ENCODE assay signal across 21 mouse cellular contexts in genomic region chr3:65814881-65815280, GRCm38 (mm10).
A peak's percentile ranks its signal among the peaks of the same experiment; 100 is the strongest.
DNase-seq lines count a peak whose midpoint lies in the region; ATAC-seq and TF ChIP-seq lines count a peak whose summit lies in the region.
"Had no signal": no experiment of that assay in that cellular context is flagged by ENCODE, and none has a peak within 500 bp of the region (broad histone marks: within the 10 kb centered on the region; RNA-seq: fewer than 3 reads in every experiment).

No protein-coding gene starts in this region.

- H3K9me3 ChIP-seq in hindbrain, postnatal 0 days (ENCODE audit: low read length): no peaks in the 10 kb centered on the region
- no peaks in the 10 kb centered on the region for H3K9me3 ChIP-seq in hindbrain, embryonic 11.5 days (ENCODE audit: control insufficient read depth, low read length)
- H3K9me3 ChIP-seq in kidney, postnatal 0 days (replicated peaks; ENCODE audit: low read length): no peaks in the 10 kb centered on the region
- no peaks in the 10 kb centered on the region for H3K9me3 ChIP-seq in limb, embryonic 14.5 days (ENCODE audit: control insufficient read depth, low read length)
- H3K9me3 ChIP-seq: embryonic facial prominence, embryonic 12.5 days; forebrain, embryonic 13.5 days; heart, embryonic 13.5 days; hindbrain, embryonic 12.5 days had no signal

- TF ChIP-seq CTCF in hindbrain, postnatal 0 days (IDR thresholded peaks at IDR 0.05; ENCODE audit: low read depth): no peak
- no peak for TF ChIP-seq CTCF in kidney, postnatal 0 days (IDR thresholded peaks at IDR 0.05; ENCODE audit: low read depth)

- ATAC-seq in hindbrain, postnatal 0 days: peak; percentile 24; the same call in 1 of the 2 replicates
- ATAC-seq in hindbrain, embryonic 11.5 days (ENCODE audit: low FRiP score): no peak
- no peak for ATAC-seq in kidney, postnatal 0 days (replicated peaks; ENCODE audit: low FRiP score, low read depth)
- no peak for ATAC-seq in limb, embryonic 14.5 days (ENCODE audit: low FRiP score, low read depth)
- ATAC-seq: activated CD4-positive, CD25-positive, alpha-beta regulatory T cell, adult 4 months; forebrain, embryonic 13.5 days; hindbrain, embryonic 16.5 days; Patski had no signal

- H3K9ac ChIP-seq in hindbrain, postnatal 0 days (replicated peaks; ENCODE audit: low read length): no peak overlapping the region
- no peak overlapping the region for H3K9ac ChIP-seq in hindbrain, embryonic 11.5 days (ENCODE audit: low read depth, low read length)
- H3K9ac ChIP-seq in kidney, postnatal 0 days (ENCODE audit: low read depth, low read length): no peak overlapping the region
- H3K9ac ChIP-seq in limb, embryonic 14.5 days (ENCODE audit: low read depth, low read length, severe bottlenecking): no peak overlapping the region
- H3K9ac ChIP-seq: embryonic facial prominence, embryonic 12.5 days; forebrain, embryonic 13.5 days; heart, embryonic 13.5 days; hindbrain, embryonic 12.5 days had no signal

- no peak overlapping the region for H3K27ac ChIP-seq in hindbrain, postnatal 0 days
- no peak overlapping the region for H3K27ac ChIP-seq in hindbrain, embryonic 11.5 days (ENCODE audit: low read depth, low read length)
- H3K27ac ChIP-seq in kidney, postnatal 0 days: no peak overlapping the region
- H3K27ac ChIP-seq in limb, embryonic 14.5 days (replicated peaks; ENCODE audit: low read depth, low read length): peak overlapping the region; percentile 26; the same call in 1 of the 2 replicates
- H3K27ac ChIP-seq: embryonic facial prominence, embryonic 12.5 days; forebrain, embryonic 13.5 days; heart, embryonic 13.5 days; hindbrain, embryonic 12.5 days had no signal

- H3K27me3 ChIP-seq in hindbrain, postnatal 0 days (ENCODE audit: insufficient read depth, low read length): no peaks in the 10 kb centered on the region
- H3K27me3 ChIP-seq in hindbrain, embryonic 11.5 days (ENCODE audit: control insufficient read depth, insufficient read depth, low read length): no peaks in the 10 kb centered on the region
- no peaks in the 10 kb centered on the region for H3K27me3 ChIP-seq in kidney, postnatal 0 days (ENCODE audit: insufficient read depth, low read length)
- no peaks in the 10 kb centered on the region for H3K27me3 ChIP-seq in limb, embryonic 14.5 days (ENCODE audit: control insufficient read depth, insufficient read depth, low read length)
- H3K27me3 ChIP-seq: CH12.LX; embryonic facial prominence, embryonic 12.5 days; forebrain, embryonic 13.5 days; heart, embryonic 13.5 days; hindbrain, embryonic 12.5 days had no signal

- H3K4me1 ChIP-seq in hindbrain, postnatal 0 days (ENCODE audit: insufficient read depth, low read length): no peaks in the 10 kb centered on the region
- no peaks in the 10 kb centered on the region for H3K4me1 ChIP-seq in hindbrain, embryonic 11.5 days (replicated peaks; ENCODE audit: control insufficient read depth, insufficient read depth, low read length)
- no peaks in the 10 kb centered on the region for H3K4me1 ChIP-seq in kidney, postnatal 0 days (replicated peaks; ENCODE audit: insufficient read depth, low read length)
- peaks cover 4% of the 10 kb centered on the region; the same call in 1 of the 2 replicates for H3K4me1 ChIP-seq in limb, embryonic 14.5 days (ENCODE audit: control insufficient read depth, insufficient read depth, low read length)
- H3K4me1 ChIP-seq: forebrain, embryonic 13.5 days; hindbrain, embryonic 12.5 days had no signal

- H3K4me2 ChIP-seq in hindbrain, postnatal 0 days (ENCODE audit: low read depth, low read length): no peak overlapping the region
- H3K4me2 ChIP-seq in hindbrain, embryonic 11.5 days (replicated peaks; ENCODE audit: low read depth, low read length): no peak overlapping the region
- no peak overlapping the region for H3K4me2 ChIP-seq in kidney, postnatal 0 days (ENCODE audit: low read length)
- no peak overlapping the region for H3K4me2 ChIP-seq in limb, embryonic 14.5 days (replicated peaks; ENCODE audit: low read depth, low read length, severe bottlenecking)
- H3K4me2 ChIP-seq: embryonic facial prominence, embryonic 12.5 days; forebrain, embryonic 13.5 days; heart, embryonic 13.5 days; hindbrain, embryonic 12.5 days had no signal

- H3K36me3 ChIP-seq in hindbrain, postnatal 0 days (ENCODE audit: insufficient read depth, low read length): no peaks in the 10 kb centered on the region
- H3K36me3 ChIP-seq in hindbrain, embryonic 11.5 days (ENCODE audit: control insufficient read depth, insufficient read depth, low read length): no peaks in the 10 kb centered on the region
- H3K36me3 ChIP-seq in kidney, postnatal 0 days (ENCODE audit: insufficient read depth, low read length): no peaks in the 10 kb centered on the region
- H3K36me3 ChIP-seq in limb, embryonic 14.5 days (ENCODE audit: control insufficient read depth, insufficient read depth, low read length): no peaks in the 10 kb centered on the region
- H3K36me3 ChIP-seq: embryonic facial prominence, embryonic 12.5 days; heart, embryonic 13.5 days; hindbrain, embryonic 12.5 days had no signal

- no peak overlapping the region for H3K4me3 ChIP-seq in hindbrain, postnatal 0 days (ENCODE audit: low read length)
- no peak overlapping the region for H3K4me3 ChIP-seq in hindbrain, embryonic 11.5 days (ENCODE audit: low read depth, low read length)
- H3K4me3 ChIP-seq in kidney, postnatal 0 days (replicated peaks; ENCODE audit: low read depth, low read length): no peak overlapping the region
- H3K4me3 ChIP-seq in limb, embryonic 14.5 days (replicated peaks; ENCODE audit: low read length): no peak overlapping the region
- H3K4me3 ChIP-seq: embryonic facial prominence, embryonic 12.5 days; forebrain, embryonic 13.5 days; heart, embryonic 13.5 days; hindbrain, embryonic 12.5 days had no signal

- WGBS in hindbrain, postnatal 0 days: 58% methylated on average over 6 of the region's 6 CpGs
- 81% methylated on average over 6 of the region's 6 CpGs for WGBS in hindbrain, embryonic 11.5 days
- 26% methylated on average over 6 of the region's 6 CpGs for WGBS in kidney, postnatal 0 days
- WGBS in limb, embryonic 14.5 days: 54% methylated on average over 6 of the region's 6 CpGs

- peak; percentile 18 for DNase-seq in hindbrain, postnatal 0 days (ENCODE audit: low spot score)
- no peak for DNase-seq in hindbrain, embryonic 11.5 days (ENCODE audit: low spot score)
- peak; percentile 46 for DNase-seq in kidney, postnatal 0 days (ENCODE audit: low spot score)
- DNase-seq in kidney, postnatal 36 days: no peak
- DNase-seq in limb, embryonic 14.5 days (ENCODE audit: low spot score): peak; percentile 74
- DNase-seq in frontal cortex, postnatal 14 days (ENCODE audit: low spot score in 2 of 2): no peak
- DNase-seq: adrenal gland, postnatal 14 days; cerebellum, adult 11-12 months; cerebellum, adult 9-11 months; embryo, embryonic 11 days; gastrocnemius, postnatal 36 days; heart, adult 11 months; heart, postnatal 36 days had no signal

- TF ChIP-seq POLR2A in limb, embryonic 14.5 days (IDR thresholded peaks at IDR 0.05; ENCODE audit: borderline replicate concordance, extremely low read depth, insufficient read depth, insufficient read length): no peak

Comparison
In these comparisons a context has a peak if more than half of its experiments do, and no peak if none do; other contexts are left out.
1. DNase-seq: peak in hindbrain, postnatal 0 days (single experiment), kidney, postnatal 0 days (single experiment) and limb, embryonic 14.5 days (single experiment); none in hindbrain, embryonic 11.5 days (single experiment), kidney, postnatal 36 days (0 of 2) and frontal cortex, postnatal 14 days (0 of 2).